Mouse (Mus musculus): ENCODE measurements around the gene Stat1.

- TF ChIP-seq HCFC1 (IDR thresholded peaks at IDR 0.05; ENCODE audit: borderline replicate concordance, insufficient read depth, low read length) (no peak), ZC3H11A (IDR thresholded peaks at IDR 0.05; ENCODE audit: borderline replicate concordance, low read depth, low read length) (no peak), ZNF384 (IDR thresholded peaks at IDR 0.05; ENCODE audit: low read depth, low read length) (no peak)
Observed at GRCm38 (mm10) chr1:52154890-52155289, 35.6 kb downstream of the Stat1 start.

Measured in ES-E14 (cell line).